Mouse (Mus musculus): ENCODE measurements around the gene Usp32.

The Usp32 gene

GRCm38 (mm10) chr11:85123267-85123992 is 16.5 kb downstream of the Usp32 start:
- no peak for DNase-seq

DNA sequence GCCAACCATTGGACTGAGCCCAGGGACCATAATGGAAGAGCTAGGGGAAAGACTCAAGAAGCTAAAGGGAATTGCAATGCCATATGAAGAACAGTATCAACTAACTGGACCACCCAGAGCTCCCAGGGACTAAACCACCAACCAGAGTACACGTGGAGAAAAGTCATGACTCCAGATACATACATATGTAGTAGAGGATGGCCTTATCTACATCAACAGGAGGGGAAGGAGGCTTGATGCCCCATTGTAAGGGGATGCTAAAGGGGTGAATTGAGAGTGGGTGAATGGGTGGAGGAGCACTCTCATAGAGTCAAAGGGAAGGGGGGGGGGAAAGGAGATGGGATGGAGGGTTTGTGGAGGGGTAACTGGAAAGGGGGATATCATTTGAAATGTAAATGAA is 17.9 kb downstream of the Usp32 start:
- no peak for DNase-seq

GRCm38 (mm10) chr11:85117160-85117559 is 22.8 kb downstream of the Usp32 start:
- DNase-seq = no peak

DNA sequence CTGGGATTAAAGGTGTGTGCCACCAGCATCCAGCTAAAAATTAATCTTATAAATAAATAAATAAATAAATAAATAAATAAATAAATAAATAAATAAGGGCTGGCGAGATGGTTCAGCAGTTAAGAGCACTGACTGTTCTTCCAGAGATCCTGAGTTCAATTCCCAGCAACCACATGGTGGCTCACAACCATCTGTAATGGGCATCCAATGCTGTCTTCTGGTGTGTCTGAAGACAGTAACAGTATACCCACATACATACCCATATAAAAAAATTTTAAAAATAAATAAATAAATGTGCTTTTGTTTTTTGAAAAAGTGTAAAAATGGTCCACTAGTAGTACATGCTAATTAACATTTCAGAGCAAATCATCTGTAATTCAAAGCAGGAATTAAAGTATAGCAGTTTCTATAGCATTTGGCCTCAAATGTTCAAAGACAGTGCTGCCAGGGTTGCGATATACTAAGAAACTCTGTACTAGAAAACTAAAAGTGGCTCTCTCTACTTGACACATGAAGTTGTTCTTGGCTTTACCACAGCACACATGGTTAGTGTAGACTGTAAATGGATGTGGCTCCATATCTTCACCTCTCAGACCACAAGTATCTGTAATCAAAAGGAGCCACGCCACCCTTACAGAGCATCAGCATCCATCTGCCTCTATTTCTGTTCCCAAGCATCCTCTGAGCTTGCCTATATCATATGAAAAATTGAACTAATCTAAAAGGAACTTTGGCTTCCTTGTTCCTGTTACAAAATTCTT is 23.7 kb downstream of the Usp32 start:
- no peak for DNase-seq

- DNase-seq = no peak
Measured at GRCm38 (mm10) chr11:85109957-85110356, 30.0 kb downstream of the Usp32 start.

- no peak for DNase-seq
Measured at GRCm38 (mm10) chr11:85107217-85107616, 32.7 kb downstream of the Usp32 start.

DNA sequence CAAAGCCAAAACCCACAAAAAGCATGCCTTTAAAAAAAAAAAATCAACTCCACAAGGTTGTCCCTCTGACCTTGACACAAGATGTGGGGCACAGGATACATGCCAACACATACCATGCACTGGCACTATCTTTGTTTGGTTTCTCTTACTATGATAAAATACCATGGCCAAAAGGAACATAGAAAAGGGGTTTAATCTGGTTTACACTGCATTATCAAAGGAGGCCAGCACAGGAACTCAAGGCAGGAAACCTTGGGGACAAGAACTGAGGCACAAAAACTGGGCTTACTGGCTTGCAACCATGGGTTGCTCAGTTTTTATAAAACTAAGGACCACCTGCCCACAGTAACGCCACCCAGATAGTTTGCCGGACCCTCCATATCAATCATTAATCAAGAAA is 34.1 kb downstream of the Usp32 start:
- no peak for DNase-seq

GRCm38 (mm10) chr11:85103763-85104162 is 36.2 kb downstream of the Usp32 start:
- DNase-seq = no peak

GRCm38 (mm10) chr11:85095116-85095515 is 44.8 kb downstream of the Usp32 start:
- no peak for DNase-seq

GRCm38 (mm10) chr11:85086253-85086652 is 53.7 kb downstream of the Usp32 start:
- no peak for DNase-seq

DNA sequence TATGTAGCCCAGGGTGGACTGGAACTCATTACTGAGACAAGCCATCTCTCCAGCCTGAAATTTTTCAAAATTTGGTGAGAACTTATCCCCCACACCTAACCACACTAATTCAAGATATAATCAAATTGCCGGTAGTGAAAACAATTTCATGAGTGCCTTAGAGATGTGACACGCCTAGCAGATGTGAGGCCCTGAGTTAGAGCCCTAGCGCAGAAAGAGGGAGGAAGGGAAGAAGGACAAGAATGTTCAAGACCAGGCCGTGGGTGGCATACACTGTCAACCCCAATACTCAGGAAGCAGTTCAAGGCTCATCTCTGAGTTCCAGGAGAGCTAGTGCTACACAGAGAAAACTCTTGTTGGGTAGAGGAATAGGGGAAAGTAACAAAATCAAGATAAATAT is 72.1 kb downstream of the Usp32 start:
- DNase-seq = no peak

- DNase-seq = no peak
Measured at GRCm38 (mm10) chr11:85058562-85058961, 81.4 kb downstream of the Usp32 start.

GRCm38 (mm10) chr11:85057544-85057943 is 82.4 kb downstream of the Usp32 start:
- no peak for DNase-seq

DNA sequence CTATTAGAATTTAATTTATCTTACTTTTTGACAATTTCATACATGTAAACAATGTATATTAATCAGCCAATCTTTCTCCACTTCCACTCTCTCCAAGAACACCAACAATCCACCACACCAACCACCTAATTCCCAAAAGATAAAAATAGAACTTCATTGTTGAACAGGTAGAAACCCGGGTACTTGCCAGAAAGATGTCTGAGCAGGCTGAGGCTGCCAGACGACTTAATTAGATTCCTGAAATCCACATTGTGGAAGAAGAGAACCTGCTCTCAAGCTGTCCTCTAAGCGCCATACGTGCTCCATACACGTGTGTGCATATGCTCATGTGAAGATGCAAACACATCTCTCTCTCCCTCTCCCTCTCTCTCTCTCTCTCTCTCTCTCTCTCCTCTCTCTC is 83.1 kb downstream of the Usp32 start:
- DNase-seq = no peak

GRCm38 (mm10) chr11:85055561-85055960 is 84.4 kb downstream of the Usp32 start:
- DNase-seq = no peak

DNA sequence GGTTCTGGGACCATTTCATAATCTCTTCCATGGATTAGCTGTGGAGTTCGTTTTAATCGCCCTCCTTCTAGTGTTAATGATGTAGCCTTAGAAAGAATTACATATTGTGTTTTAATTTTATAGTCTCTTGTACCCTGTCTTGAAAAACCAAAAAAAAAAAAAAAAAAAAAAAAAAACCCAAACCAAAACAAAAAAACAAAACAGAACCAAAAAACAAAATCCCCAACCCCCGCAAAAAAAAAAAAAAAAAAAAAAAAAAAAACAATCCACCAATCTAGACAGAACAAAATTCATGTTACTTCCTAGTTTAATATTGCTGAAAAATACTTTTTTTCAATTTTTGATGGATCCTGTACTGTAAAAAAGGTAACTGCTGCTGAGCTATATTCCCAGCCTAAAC is 100.7 kb downstream of the Usp32 start:
- DNase-seq = no peak

GRCm38 (mm10) chr11:85013121-85013520 is 126.8 kb downstream of the Usp32 start:
- DNase-seq = no peak

DNA sequence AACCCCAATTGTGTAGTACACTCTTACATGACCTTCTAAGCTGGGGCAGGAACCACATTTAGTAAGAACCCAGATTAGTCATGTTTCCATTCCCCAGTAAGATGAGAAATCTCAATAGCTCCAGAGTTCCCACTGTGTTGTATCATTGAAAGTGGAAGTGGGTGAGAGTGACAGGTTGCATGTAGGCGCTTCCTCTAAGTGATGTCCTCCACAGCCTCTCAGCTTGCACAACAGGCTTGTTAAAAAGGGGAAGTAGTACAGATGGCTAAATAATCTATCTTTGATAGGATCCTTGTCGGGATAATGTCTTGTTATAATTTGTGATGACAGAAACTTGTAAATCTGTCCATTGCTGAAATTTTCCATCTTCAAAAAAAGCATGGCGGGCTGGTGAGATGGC is 136.4 kb downstream of the Usp32 start:
- DNase-seq = peak; percentile 92

GRCm38 (mm10) chr11:84995241-84995640 is 144.7 kb downstream of the Usp32 start:
- DNase-seq = no peak

DNA sequence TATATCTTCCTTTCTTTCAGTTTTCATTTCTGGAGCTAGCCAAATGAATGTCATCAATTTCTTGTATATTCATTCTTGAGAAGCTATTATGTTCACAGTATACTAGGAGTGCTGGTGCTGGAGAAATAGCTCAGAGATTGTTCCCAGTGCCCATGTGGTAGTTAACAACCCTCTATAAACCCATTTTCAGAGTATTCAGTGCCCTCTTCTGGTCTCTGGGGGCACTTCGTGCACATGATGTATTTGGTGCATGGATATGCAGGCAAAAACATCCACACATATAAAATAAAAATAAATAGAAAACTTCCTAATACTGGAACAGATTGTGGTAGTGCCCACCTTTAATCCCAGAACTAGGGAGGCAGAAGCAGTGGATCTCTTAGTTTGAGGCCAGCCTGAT is 147.0 kb downstream of the Usp32 start:
- DNase-seq = no peak

DNA sequence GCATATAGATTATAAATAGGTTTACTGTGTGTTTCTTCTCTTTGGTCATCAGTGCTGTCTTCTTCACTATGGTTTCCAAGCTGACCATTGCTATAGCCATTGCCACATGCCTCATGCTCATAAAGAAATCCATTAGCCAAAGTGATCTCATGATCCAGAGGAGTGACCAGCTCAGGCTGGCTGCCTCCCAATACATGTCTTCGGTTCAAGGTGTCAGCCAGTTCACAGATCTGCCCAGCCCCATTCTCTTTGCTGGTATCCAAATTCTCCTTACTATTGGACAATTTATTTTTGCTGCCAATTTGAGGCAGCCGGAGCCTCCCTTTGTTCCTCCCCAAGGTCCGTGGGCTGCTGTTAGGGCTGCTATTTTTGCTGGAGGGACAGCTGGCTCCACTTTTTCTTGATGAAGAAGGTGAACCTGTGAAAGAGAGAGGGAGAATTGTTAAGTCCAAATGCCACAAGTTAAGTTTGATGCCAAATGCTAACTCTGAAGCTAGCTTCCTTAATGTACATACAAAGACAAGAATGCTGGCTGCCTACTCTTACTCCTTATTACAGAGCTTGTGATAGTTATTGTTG is 151.5 kb downstream of the Usp32 start:
- peak; percentile 92 for DNase-seq

- peak; percentile 48 for DNase-seq
Measured at GRCm38 (mm10) chr11:84985421-84985820, 154.5 kb downstream of the Usp32 start.

DNA sequence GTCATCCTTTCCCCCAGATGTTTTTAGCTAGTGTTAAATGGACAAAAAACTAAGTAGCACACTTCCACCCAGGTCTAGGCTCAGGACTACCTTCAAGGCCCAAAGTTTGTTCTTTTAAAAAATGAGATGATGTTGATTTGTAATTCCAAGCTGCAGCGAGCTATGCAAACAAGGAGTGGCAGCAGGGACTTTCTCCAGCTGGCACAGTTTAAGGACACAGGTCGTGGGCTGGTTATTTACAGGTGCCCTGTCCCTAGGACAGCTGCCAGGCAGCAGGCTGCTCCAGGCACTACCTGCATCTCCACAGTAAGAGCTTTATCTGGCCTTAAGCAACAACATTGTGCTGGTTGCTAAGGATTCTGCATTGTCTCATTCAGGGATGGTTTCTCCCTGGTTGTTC is 159.3 kb downstream of the Usp32 start:
- peak; percentile 82 for DNase-seq

DNA sequence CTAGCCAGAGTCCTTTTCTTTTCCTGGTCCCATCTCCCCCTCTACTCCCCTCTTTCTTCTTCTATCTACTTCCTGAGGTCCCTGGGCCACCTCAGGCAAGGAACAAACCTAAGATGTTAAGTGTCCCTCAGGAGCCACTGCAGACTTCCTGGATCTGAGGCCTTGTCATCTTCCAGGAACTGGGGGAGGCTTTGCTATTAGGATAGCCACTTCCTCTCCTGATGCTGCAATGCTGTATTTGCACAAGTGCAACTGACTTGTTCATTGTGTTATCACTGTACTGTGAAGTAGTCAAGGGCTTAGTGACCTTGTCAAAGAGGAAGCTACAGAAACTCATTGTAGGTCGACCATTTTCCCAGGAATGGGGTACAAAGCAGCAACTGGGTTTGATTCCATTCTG is 160.6 kb downstream of the Usp32 start:
- peak; percentile 89 for DNase-seq
